Mouse (Mus musculus) cerebellum, adult (tissue): ENCODE measurements at regions not wholly inside any gene's neighbourhood (a gene's known extent, or its start where the extent isn't known, plus 50 kb on each side); places are given as distances from the start of the nearest gene placed in this dataset.

ENCODE experiments used
- ATAC-seq: cut with Nextera tagmentation; 2 replicates; pipeline ENCODE4 v1.9.2; 2017; ENCODE audit warnings: mild to moderate bottlenecking, moderate library complexity, mixed read lengths; ENCODE audit not compliant: insufficient number of reproducible peaks, low FRiP score, low TSS enrichment

DNA sequence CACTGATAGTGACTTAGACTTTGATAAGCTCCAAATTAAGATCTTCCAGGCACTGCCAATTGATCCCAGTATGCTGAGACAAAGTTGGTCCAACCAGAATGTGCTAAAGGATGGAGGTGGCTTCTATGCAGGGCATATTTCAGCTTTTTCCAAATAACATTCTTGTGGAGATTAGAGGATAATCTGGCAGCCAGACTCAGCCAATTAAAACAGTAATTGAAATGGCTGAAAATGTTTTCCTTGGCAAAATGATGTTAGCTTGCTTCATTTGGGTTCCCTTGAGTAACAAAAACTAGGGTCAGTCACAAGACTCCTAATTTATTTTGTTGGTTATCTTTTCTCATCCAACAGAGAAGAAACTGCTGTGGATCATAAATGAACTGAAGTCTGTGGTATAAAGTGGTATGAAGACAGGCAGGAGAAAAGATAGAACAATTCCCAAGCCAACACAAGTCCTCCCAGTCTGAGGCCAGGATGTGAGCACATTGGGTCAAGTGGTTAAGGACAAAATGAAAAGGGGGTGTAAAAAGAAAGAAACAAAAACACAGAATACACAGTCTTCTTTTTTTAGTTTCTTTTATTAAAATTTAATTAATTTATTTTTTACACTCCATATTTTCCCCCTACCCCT is 161.4 kb upstream of the Ccn2 start:
- ATAC-seq, result no peak

DNA sequence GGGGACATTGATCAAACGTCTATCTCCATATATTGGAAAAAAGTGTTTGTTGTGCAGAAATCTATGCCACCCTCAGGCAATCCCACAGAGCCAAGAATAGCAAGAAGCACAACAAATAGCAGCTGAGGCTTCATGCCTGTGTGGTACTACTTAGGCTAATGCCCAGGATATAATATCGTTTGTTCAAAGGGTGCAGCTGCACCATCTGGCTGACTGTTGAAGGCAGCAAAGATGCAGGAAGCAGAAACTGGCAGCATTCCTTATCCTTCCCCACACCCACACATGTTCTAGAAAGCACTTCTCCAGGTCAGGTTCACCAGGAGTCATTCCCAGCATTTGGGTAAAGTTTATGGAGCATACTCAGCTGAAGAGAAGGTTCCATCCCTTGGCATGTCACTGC is 158.1 kb upstream of the Ccn2 start:
- ATAC-seq, result no peak

DNA sequence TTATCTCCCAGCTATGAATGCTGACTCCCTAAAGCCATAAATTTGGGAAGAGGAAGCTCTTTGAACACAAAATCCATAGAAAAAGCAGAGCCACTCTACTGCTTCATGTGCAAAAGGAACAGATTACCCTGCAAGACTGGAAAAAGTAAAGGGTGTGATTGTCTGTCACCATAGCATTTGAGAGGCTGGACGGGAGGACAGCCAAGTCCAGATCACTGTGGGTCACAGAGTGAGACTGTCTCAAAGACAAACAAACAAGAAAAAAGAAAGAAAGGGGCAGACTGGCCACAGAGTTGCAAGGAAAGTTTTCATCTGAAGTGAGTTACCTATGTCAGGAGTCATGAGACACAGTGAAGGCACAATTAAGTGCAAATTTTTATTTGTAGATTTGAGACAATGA is 150.7 kb upstream of the Ccn2 start:
- no peak for ATAC-seq

DNA sequence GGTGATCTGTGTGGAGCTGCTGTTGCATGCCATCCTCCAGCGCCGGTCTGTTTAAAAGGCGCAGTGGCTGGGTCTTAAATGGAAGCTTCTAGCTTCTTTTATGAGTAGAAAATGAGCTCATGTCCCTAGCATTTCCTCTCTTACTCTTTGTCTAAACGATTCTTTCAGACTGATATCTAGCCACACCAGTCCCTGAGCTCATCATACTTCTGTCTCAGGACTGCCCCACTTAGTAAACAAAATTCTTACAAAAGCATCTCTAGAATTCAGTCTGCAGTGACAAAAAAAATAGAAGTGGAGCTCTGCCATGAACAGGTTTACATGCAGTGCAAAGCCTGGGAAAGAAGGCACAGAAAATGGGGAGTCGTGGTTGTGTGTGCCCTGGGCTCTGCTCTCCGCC is 150.2 kb upstream of the Ccn2 start:
- ATAC-seq, result no peak

DNA sequence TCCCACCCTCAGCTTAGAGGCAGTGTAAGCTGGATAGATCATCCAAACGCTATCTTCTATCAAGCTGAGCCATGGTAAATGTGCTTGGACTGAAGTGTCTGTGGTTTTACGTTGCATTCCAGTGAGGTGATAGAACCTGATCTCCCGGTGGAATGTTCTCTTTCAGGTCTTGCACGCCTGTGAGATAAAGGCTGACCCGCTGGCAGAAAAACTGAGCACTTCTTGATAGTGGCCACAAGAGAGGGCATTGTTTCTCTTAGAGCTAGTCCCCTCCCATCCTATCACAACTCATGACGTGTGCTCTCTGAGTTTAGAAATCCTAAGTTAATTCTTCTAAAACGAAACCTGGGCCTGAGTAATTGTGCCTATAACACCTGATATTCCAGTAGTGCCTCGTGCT is 149.1 kb upstream of the Ccn2 start:
- no peak for ATAC-seq

DNA sequence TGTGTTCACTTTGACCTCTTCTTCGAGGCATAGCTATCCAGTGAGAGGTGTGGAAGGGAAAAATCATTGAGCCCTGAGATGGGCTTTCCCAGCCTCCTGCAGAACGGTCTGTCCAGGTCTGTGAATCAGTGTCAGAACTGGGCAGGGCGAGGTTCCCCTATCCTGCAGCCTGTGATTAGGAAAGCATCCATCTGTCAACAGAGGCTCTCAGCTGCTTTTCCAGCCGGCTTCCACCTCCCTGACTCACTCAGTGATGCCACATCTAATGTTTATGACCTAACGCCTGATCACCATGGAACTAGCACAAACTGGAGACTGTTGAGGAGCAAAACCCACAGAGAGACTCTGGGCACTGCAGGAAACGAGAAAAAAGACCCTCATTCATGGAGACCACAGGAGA is 148.1 kb upstream of the Ccn2 start:
- 0 out of 2 replicates have a peak, but pooled peaks have one; percentile 6 for ATAC-seq

DNA sequence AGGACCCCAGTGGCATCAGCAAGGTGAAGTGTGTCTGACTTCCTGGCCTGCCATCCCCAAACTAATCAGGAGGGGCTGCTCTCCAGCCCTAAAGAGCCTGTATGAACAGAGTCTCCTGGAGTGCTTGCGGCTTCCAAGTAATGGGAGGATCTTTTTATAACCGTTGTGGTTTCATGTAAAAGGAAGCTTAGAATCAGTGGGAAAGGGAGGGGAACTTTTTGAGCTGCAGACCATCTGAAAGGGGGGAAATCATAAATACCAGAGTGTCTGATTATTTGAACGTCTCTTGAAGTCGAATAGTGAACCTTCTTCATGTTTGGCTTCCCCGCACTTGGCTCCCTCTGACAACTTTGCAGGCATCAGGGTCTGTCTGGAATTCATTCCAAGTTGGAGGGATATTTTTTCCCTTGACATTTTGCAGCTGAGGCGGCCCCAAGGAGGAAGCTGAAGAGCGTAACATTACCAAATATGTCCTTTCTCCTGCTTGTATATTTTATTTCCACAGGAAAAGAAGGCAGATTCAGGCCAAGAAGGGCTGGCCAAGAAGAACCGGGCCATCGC is 147.2 kb upstream of the Ccn2 start:
- no peak for ATAC-seq

DNA sequence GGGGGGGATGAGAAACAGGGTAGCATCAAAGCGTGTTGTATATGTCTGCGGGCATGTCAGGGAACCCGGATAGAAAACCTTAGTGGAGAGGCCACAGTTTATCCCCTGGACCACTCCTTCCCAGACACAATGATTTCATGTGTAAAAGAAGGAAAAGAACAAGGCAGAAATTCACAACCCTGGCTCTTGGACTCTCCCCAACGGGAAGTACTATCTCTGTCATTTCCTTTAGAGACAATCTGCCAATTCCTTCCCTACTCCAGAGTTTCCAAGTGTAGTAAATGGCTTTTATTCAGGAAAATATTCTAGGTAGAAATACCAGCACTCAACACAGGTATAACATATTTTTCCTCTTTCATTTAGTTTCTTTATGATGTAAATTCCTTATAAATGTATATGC is 141.7 kb upstream of the Ccn2 start:
- ATAC-seq, result no peak

DNA sequence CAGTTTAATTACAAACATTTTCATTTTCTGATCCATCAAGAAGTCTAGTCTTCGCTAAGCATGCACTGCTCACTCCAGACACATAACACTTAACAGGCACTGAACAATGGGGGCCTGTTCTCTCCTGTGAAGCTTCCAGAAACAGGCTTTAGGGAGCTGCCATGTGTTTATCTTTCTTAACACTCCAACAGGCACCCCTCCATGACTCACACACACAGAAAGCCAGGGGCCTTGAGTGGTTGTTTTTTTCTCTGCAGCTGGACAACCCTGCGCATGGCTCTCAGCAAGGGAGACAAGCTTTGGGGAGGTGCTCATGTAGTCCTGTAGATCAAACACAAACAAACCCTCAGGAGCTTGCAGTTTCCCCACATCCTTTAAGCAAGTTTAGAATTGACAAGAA is 136.6 kb upstream of the Ccn2 start:
- no peak for ATAC-seq

DNA sequence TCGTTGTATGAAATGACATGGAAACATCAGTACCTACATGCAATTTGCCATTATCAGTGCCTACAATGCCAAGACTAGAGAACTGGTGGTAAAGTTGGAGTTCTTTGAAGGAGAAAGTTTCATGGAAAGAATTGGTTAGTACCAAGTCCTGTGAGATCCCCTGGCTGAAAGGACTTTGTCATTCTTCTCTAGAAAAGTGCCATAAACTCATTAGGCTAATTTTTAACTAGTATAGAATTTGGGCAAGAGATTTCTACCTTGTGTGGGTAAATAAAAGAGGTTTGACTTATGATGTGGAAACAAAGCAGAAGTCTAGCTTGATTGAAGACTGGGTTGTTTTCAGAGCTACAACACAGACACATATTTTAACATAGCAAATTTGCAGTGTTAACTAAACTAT is 131.4 kb upstream of the Ccn2 start:
- ATAC-seq, result no peak

DNA sequence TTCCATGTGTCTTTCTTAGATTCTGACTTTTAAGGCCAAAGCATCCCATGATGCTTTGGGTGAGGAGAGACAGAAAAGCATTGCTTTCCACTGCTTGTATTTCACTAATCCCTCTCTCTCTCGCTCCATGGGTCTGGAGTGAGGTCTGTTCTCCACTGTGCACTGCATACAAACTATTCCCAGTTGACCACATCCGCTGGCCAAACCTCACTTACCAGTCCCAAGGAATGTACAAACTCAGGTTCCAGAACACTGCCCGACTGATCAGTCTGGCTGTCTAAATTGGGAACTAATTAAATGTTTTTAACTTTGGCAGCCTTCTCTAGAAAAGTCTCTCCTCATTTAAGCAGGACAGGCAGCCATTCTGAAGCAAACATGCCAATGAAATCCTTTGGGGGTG is 130.9 kb upstream of the Ccn2 start:
- ATAC-seq, result no peak

DNA sequence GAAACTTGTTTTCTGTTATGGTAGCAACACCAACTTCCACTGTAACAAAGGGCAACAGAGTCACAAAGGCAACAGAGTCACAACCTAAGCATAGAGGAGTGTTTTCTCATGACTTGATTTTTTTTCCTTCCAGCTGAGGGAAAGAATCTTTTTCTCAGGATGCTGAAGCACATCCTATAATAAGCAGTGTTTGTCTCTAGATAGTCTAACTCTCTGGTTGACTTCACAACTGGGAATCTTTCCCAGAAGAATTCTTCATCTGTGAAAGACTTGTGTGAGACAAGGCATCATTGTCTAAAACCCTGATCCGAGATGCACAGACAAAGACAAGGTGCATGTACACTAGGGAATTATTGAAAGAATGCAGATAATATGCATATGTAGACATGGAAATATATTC is 125.5 kb upstream of the Ccn2 start:
- no peak for ATAC-seq

DNA sequence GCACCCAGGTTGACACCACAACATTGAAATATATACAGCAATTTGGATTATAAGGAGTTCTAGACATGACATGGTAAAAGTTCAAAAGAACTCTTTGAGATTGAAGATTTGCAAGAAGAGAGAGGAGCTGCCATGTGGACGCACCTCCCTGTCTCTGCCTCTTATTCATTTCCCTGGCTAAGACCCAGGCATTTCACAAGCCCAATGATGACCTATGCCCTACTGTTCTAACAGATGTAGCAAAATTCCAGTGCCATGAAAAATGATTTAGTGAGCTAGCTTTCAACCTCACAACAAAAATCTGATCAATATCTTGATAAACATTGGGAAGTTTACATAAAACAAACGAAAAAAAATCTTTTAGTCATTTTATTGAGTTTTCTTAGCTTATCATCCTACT is 123.7 kb upstream of the Ccn2 start:
- no peak for ATAC-seq

DNA sequence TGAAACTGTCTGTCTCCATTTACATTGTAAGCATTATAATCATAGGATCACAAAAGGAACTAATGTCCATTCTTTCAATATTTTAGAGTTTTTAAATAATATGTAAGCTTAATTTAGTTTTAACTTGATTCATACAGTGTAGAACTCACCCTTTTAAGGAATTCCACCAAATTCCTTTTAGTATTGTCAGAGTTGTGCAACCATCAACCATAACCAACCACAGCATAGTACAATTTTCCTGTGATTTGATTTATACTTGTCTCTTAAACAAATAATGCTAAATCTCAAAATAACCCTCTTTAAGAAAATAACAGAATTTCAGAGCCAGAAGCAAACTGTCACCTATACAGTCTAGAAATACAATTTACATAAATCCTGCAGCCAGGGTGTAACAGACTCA is 119.0 kb upstream of the Ccn2 start:
- ATAC-seq, result no peak

DNA sequence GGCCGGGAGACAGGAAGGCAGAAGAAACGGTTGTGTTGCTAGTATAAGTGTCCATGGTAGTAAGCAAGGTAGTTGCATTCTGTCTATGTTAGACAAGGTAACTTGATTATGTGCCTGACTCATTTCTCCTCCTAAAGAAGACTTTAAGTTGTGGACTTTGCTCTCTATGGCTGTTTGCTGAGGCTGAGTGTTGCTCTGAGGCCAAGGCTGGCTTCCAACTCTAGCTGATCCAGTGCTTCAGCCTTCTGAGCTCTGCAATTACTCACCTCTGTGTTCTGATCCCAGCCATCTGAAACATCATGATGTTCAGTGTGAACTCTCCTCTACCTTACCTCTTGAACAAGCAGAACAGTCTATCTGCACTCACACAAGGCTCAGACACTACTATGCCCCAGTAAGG is 116.7 kb upstream of the Ccn2 start:
- no peak for ATAC-seq

DNA sequence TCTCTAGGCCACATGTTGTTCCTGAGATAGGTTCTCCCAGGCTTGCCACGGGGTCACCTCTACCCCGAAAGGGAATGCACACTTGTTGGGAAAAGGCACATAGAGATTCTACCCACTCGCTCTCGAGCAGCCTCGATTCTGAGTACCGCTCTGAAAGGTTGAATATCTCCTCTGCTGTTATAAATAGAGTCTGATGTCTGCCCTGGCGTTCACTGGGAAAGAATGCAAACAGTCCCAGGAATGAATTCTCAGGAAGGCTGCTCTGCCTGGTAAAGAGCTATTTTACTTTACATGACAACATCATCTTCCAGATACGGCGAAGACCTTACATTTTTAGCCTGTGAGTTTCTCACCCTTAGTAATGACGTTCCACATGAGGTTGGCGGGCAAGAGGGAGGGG is 116.1 kb upstream of the Ccn2 start:
- ATAC-seq, result no peak

DNA sequence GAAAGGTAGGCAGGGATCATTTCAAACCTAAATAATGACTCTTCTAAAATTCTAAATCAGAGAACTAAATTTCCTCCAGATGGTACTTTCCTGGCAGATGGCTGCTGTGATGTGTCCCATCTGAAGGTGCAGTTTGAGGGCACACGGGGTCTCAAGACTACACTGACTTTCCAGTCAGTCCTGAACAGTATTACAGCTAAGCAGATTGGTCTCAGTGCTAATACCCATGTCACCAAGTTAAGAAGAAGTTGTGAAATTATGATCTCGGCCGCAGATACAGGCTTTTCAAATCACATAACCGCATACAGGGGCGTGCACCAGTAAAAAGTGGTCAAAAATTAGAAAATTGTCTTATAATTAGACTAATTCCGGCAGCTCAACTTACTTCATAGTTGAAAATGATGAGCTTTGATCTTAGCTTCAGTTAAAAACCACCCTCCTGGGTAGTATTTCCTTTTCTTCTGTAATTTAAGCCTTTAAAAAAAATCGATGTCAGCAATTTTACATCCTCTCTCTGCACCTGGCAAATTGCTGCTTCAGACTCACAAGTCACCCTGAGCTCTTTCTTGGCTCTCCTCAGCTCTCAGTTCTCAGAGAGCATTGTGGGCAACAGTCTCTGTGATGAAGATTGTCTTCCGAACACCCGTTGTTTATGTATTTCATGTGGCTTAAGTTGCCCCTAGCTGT is 113.2 kb upstream of the Ccn2 start:
- no peak for ATAC-seq

DNA sequence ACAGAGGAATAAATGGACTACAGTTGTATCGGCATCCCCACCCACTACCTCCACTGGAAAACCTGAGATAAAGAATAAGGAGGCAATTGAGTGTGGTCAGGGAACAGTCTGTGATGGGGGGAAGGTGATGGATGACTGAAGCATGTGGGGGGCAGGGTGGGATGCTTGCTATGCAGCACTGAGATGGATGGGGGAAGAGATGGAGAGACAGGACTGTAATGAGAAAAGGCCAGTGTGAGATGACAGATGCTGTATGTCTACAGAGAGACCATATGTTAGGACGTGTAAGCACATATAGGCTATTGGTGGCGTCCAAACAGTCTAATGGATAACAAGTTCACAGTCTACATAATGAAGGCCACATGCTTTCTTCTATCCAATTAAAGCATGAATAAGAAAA is 112.2 kb upstream of the Ccn2 start:
- no peak for ATAC-seq

DNA sequence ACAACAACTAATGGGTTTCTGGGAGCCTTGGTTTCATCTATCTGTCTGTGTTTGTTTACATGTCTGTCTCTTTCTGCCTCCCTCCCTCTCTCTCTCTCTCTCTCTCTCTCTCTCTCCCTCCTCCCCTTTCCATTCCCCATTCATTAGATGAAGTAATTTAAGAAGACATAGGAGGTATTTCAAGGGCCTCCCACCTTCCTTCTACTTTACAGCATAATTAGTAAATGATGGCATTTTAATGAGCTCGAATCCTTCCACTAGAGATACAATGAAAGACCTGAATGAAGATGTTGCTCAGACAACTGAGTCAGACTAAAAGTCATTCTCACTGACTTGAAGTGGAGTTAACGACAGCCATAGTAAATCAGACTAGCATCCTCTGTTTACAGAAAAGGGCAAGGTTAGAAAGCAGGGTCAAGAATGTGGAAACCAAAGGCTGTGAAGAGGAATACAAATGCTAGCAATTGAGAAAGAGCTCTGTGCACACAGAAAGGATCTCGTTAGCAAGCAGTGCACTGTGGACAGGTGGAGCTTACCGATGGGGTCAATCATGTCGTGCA is 111.1 kb upstream of the Ccn2 start:
- ATAC-seq, result no peak

DNA sequence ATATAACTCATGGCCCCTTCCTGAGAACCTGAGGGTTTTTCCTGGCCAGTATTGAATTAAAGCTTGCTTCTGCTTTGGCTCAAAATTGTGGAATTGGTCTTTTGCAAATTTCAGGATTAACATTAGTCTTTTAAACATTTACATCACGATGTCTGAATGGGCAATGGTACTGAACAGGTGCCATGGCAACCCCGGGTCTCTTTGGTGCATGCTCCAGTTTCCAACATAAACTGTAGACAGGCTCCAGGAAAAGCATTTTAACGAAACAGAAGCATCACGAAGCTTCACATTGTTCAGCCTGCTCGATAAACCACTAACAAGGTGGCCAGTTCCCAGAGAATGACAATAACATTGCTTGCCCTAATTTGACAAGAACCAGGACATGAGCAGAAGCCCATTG is 109.8 kb upstream of the Ccn2 start:
- no peak for ATAC-seq

DNA sequence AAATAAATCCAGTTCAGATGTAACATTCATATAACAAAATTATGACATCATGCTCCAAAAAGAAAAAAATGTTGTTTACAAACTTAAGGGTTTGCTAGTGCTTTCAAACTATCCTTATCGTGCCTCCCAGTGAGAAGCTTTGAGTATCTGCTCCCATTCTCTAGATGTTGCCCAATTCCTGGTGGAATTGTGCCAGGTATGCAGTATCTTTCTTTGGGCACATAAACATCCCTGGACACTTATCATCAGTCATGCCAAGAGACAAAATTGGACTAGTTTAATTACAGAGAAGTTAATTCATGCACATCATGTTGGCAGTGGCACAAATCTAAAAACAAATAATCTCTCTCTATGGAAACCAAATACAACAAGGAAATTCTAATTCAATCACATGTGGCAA is 109.0 kb upstream of the Ccn2 start:
- no peak for ATAC-seq

DNA sequence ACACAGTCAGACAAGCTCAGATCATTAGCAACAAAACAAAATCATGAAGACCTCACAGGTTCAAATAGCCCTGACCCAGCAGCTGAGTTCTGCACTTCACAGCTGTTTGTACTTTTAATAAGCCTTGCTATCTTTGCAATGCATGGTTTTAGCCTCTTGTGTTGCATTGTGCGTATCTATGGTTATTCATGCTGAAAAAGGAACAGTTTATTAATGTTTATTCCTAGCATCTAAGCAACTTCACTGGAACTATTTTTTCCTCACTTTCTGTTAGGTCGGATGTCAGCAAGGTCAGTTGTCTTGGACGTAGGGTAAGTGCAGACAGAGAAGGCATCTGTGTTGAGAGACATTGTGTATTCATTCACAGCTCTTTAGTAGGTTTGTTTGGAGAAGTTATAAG is 107.3 kb upstream of the Ccn2 start:
- no peak for ATAC-seq
